Mouse (Mus musculus) cerebellum, adult 11 months (tissue): ENCODE results near the gene Gm44503.

Source experiments
- DNase-seq: peaks from one replicate; pipeline ENCODE4 v3.0.0; 2022

The Gm44503 gene

DNA sequence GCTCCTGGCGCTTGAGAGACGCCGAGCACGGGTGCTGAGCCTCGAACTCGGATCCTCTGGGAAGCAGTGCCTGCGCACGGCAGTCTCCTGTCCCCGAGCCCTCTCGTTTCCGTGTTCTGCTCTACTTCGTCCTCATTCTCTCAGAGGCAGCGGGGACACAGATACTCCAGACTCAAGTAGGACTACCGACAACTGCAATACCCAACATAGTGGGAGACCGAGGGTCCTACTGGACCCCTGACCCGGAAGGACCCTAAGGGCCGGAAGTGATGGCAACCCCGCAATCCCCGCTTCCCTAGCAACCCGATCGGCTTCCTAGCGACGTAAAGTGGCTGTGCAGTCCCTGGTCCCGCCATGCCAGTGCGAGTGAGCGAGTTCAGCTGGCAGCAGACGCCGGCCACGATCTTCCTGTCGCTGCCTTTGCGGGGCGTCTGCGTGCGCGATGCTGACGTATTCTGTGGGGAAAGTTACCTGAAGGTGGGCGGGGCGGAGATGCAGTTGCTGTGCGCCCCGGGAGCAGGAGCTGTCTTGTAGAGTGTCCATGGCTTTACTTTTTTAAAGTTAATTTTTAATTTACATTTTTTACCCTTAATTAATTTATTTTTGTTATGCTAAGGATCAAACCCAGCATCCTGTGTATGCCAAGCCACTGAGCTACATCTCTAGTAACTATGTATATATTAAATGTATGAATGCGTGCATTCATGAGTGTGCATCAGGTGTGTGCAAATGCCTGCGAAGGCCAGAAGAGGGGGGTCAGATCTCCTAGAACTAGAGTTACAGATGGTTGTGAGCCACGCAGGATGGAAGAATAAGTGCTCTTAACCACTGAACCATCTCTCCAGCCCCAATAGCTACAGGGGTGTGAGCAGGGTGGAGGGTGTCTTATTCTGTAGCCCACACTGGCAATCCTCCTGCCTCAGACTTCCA, at the start of gene Gm44503, which contains the start of gene Dyx1c1:
TSS of gene Gm44503 (plus strand) at position 332 of the 930 bp plus-strand sequence.
TSS of gene Dyx1c1 (plus strand) at position 265 of the 930 bp plus-strand sequence.
- DNase-seq, result peak; percentile 52

DNA sequence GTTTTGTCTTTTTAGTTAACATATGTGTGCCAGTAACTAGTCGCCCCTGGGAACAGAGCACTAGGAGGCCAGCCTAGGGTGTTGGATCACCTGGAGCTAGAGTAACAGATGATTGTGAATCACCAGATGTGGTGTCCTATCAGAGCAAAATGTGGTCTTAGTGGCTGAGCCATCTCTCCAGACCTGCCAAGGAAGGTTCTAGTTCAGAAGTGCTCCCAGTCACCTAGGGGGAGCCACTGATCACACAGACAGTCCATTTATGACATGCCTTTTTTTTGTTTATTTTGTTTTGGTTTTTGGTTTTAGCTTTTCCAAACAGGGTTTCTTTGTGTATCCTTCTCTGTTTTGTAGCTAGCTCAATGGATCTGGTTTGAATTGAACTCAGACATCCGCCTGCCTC, 47.3 kb upstream of the Gm44503 start:
- no peak for DNase-seq

DNA sequence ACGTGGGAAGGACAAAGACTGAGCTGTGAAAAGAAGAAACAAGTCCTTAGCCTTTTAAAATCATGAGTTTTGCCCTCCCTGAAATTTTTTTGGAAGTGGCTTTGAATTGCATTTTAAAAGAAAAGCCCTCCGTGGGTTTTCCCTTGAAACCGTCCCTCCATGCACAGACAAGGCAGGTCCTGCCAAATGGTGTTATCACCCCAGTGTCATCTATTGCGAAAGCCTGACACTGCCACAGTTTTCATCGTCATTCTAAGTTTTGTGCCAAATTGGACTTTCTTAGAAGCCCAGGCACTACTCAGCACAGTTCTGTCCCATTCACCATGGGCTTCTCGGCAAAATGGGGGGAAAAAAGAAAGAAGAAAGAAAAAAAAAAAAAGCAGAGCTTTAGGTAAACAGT, 45.1 kb upstream of the Gm44503 start:
- DNase-seq, result no peak

DNA sequence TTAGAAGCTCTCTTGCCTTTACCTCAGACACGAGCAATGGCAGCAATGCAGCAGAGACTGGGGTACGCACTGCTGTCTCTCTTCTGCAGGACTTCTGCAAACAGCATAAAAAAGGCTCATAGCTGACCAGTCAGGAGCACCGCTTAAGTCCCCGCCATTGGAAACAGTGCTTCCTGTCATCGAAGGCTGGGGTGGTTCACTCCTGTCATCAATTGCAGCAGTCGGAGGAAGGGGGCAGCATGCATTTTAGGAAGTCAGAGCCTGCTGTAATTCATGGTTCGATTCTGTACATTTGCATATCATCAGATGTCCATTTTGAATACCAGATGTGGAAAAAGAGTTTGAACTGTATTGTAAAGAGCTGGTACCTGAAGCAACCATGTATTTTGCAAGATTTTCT, 42.9 kb upstream of the Gm44503 start:
- DNase-seq, result no peak

DNA sequence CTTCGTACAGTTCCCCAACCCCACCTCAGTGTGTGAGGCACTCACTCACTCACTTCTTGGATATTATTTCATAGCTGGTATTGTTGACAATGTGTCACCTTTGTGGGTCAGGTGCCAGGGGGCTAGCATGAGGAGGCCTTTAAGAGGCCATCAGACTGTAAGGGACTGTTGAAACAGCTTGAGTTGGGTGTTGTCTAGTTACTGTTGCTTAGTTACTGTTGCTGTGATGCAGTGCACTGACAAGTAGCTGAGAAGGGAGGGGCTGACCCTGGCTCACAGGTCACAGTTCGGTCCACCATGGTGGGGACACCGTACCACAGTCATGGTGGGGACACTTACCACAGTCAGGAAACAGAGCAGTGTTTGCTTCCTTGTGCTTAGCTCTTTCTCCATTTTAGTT, 35.6 kb upstream of the Gm44503 start:
- DNase-seq, result no peak

DNA sequence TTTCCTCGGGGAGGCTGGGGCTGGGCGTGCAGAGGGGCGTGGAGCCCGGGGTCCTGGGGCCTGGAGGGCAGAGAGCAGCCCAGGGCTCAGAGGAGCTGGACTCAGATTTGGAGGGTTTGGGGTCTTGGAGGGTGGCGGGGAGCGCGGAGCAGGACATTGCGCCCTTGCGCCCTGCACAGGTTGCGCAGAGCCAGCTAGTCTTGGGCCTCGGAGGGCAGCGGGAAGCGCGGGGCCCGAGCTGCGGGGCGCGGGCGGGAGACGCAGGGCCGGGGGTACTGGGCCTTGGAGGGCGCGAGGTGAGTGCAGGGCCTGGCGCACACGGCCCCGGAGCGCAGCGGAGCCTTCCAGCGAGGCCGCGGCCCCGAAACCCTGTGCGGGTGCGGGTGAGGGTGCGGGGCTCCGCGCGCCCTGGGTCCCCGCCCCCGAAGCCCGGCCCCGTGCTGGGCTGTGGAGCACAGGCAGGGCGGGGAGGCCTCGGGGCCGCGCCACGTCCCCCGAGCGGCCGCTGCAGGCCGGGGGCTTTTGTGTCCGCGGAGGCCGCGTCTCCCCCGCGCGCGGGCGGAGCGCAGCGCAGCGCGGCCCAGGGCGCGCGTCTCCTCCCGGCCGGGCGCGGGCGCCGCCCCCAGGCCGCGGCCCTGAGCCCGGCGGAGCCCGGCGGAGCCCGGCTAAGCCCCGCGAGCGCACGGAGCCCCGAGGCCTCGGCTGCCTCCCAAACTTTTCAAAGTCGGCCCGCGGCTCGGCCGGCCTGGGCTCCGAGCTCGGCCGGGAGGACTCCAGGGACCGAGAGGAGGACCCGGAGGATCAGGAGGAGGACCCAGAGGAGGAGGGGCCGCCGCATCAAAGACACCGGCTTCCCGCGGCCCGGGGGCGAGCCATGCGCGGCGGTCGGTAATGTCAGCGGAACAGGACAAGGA, 33.4 kb upstream of the Gm44503 start, which contains the start of gene Pygo1:
TSS of gene Pygo1 (plus strand) at position 625 of the 914 bp plus-strand sequence.
- DNase-seq, result peak; percentile 21

DNA sequence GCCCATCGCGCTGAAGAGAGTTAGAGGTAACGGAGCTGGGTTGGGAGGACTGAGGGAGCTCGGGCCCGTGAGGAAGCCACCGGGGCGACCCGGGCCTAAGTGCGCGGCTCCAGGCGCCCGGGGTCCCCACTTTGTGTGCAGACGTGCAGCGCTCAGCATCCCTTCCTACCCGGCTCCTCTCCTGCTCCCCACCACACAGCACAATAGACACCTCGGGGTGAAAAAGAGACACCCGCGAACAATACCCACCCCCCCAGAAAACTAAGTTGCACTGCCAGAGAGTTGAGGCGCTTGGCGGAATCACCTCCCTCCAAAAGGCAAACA, 32.8 kb upstream of the Gm44503 start:
- no peak for DNase-seq

DNA sequence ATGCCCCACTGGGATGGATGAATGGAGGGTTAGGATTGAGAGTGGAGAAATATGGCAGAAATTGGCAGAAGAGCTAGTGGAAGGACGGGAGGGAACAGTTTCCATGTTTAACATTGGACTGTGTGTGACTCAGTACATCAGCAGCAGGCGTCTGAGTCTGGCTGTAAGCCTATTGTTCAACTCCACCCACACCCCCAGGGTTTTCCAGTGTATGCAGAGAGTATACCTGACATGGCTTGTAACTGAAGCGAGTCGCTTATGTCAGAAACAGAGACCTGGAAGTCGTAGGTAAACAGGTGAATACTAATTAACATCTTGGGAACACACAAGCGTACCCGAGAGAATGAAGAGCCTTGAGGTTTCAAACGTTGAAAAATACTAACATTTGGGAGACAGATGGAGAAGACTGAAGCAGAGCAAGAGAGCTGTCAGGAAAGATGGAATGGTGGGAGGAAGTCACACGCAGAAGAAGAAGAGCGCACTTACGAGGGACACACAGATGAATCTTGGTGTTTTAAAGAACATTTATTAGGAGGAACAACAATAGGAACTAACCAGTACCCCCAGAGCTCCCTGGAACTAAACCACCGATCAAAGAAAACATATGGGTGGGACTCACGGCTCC, 27.4 kb upstream of the Gm44503 start:
- DNase-seq, result no peak

DNA sequence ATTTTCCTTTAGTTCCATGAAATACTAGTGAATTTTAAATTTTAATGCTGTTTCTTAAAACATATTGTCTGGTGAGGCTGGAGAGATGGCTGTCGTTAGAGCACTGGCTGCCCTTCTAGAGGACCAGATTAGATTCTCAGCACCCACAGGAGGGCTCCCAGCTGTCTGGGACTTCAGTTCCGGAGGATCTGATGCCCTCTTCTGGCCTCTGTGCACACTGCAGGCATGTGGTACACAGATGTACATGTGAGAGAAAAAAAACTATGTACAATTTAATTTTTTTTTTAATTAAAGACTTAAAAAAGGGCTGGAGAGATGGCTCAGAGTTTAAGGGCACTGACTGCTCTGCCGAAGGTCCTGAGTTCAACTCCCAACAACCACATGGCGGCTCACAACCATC, 23.3 kb upstream of the Gm44503 start:
- DNase-seq, result no peak

DNA sequence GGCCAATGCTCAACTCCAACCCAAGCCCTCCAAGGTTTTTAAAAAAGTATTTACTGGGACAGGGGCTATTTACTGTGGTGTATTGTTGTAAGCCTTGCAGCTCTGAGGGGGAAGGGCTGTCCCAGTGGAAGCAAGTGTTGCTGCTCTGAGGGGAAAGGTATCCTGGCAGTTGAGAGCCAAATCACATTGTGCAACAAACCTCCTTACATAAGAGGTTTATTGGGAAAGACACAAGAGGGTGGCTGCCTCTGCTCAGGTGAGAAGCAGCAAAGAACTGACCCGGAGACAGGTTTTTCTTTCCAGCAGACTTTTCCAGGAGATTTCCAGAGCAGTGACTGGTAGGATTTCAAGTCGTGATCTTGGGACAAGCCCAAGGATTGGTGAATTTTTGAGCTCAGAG, 22.4 kb upstream of the Gm44503 start:
- no peak for DNase-seq

DNA sequence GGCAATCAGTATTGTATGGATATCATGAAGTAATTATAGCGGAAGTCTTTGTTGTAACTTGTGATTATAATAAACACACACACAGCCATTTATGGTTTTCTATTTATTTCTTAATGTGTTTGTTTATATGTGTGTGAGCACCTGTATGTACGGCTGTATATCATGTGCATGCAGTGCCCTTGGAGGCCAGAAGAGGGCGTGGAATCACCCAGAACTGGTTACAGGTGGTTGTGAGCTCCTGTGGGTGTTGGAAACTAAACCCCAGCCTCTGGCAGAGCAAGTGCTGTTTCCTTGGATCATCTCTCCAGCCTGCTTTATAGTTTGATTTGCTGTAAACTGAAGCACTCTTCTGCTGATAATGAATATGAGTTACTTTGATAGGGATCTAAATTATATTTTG, 15.2 kb upstream of the Gm44503 start:
- DNase-seq, result no peak

DNA sequence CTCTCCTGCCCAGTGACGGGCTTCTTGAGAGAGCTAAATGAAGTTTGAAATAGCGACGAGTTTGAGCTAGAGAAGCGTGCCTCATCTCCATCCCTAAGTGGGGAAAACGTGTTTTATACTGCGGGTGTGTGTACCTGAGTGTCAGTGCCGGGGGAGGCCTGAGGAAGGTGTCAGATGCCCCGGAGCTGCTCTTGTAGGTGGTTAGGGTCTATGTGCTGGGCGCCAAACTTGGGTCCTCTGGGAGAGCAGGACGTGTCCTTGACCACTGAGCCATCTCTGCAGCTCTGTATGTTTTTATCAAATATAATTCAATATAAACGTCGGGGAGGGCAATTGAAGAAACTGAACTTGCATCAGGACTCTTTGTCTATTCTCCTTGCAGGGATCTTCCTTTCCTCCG, 14.4 kb upstream of the Gm44503 start:
- no peak for DNase-seq

DNA sequence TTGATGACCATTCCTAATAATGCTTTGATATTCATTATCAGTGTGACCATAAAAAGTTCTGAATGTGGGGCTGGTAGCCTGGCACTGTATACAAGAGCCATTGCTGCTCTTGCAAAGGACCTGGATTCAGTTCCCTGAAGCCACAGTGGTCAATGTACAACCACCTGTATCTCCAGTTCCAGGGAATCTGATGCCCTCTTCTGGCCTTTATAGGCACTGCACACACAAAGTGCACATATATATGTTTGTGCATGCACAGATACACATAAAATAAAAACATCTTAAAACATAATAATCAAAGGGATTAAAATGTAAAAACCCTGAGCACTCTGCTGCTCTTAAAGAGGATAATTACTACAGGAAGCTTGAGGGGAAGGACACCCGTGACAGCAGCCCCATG, 11.6 kb upstream of the Gm44503 start:
- no peak for DNase-seq

DNA sequence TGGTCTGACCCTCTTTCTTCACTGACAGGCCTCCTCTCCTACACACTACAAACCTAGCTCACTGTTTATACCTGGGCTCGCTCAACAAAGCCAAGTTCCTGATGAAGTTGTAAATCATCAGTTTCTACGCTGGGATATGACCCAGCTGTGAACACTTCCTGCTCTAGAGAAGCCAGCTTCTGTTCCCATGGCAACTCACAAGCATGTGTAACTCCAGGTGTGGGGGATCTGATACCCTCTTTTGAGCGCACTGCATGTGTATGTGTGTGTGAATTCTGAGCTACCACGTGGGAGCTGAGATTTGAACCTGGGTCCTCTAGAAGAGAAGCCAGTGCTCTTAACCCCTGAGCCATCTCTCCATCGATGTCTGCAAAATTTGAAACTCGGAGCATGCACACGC, 9.1 kb upstream of the Gm44503 start:
- DNase-seq, result no peak

DNA sequence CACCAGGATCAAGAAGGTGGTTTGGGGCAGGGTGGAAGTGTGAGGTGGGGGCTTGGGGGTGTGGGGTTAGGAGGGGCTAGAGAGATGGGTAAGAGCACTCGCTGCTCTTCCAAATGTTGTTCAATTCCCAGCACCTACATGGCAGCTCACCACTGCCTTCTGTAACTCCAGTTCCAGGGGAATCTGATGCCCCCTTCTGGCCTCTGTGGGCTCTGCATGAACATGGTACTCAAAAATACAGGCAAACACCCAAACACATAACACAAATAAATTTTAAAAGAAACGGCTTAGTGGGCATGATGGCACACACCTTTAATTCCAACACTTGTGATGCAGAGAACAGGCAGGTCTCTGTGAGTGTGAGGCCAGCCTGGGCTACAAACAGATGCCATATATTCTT, 3.9 kb upstream of the Gm44503 start:
- no peak for DNase-seq

DNA sequence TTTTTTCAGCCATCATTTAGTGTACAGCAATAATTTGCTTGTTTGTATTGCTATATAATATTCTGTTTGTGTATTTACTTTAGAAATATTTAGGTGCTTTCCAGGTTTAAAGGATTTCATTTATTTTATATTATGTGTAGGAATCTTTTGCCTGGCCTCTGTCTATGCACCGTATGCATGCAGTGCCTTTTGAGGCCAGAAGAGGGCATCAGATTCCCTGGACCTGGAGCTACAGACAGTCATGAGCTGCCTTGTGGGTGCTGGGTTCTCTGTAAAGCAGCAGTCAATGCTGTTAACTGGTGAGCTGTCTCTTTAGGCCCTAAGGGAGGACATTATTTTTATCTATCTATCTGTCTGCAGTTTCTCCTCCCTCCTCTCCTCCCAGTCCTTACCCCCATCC, 3.1 kb upstream of the Gm44503 start:
- no peak for DNase-seq

DNA sequence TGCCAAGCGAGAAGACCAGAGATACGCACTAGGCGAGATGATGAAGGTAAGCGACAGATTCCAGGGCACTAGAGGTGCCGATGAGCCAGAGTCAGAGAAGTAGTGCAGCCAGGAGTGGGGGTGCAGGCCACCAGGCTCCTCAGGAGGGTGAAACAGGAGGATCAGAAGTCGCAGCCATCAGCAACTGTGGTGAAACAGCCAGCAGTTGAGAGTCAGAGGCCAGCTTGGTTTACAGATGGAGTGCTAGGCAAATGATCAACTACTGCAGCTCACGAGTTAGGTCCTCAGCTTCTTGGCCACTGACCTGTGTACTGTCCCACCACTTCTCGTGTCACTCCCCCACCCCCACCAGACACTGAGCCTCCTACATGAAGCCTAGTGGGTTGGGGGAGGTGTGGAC, 2.7 kb downstream of the Gm44503 start:
- DNase-seq, result no peak

DNA sequence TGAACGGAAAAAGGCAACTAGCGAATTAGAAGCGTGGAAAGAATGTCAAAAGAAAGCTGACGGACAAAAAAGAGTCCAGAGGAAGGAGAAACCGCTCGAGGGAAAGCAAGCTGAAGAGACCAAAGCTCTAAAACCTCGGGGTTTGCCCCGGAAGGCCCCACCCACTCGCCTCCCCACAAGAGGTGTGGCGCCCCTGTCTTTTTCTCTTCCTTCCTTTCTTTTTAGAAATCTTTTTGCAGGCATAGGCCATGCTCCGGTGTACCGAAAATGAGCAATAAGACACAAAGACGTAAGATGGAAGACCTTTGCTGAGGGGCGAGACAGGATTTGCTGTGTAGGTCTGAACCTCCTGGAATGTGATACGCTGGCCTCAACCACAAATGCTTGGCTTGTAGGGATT, 3.3 kb downstream of the Gm44503 start:
- DNase-seq, result no peak

DNA sequence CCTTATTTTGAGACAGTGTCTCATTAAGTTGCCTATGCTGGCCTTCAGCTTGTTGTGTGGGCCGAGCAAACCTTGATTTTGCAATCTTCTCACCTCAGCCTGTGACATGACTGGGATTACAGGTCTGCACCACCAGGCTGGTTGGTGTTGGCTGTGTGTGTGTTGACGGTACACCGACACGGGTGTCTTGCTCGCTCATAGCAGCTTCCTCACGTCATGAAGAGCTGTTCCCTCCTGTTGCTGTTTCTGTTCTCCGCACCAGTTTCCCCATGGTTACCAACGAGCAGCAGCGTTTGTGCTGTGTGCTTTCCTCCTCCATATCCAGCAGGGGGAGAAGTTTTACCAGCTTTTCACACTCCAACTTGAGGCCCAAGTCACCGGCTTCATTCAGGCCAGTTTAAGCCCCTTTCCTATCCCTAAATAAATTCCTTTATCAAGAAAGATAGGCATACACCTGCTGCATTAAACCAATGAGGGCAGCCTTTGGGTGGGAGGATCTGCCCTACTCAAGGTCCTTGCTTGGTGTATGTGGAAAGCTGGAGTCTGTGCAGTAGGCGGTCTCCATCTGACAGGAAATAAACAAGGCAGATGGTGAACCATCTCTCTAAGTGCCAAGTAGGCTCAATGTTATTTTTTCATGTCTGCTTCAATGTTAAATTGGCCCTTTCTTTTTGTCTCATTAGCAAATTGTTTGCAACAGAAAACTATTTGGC, 9.9 kb downstream of the Gm44503 start:
- peak; percentile 45 for DNase-seq

DNA sequence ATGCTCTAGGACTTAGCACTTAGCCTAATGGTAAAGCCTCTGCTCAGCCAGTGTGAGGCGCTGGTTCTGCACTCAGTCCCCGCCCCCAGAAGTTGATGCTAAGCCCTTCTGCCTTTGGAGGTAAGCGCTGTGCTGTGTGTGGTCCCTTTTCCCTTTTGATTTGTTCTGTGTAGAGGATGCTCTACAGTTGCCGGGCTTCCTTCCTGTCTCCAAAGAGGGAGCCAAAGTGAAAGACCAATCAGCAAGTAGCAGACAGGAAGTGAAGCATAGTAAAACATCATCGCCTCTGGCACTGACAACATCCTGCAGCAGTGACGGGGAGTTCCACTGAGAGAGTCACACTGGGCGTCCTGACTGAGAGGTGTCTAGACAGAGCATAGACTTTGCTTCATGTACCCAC, 11.2 kb downstream of the Gm44503 start:
- no peak for DNase-seq

DNA sequence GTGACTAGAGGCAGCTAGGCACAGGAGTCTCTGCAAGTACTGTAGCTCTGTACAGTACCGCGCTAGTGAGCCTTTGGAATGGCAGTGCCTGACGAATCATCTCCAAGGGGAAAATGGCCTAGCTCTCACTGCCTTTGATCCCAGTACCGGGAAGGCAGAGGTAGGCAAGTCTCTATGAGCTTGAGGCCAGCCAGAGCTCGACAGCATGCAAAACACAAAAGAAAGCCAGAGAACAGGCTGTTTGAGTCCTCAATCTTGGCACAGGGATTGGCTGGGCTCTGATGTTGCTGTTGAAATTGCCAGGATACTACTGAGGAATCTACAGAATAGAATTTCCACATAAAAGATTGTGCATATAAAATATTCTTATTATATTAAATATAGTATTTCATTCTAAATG, 13.8 kb downstream of the Gm44503 start:
- no peak for DNase-seq

DNA sequence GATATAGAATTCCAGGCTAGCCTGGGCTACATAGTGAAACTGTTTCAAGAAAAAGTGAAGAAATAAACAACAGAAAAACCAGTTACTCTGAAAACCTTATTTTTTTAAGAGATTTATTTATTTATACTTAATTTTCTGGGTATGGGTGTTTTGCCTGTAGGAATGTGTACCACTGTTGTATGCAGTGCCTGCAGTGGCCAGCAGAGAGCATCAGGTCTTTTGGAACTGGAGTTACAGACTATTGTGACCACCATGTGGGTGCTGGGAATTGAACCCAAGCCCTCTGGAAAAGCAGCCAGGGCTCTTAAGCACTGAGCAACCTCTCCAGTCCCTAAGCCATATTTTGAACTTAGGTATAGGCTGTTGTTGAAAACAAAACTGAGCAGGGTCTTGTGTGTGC, 14.3 kb downstream of the Gm44503 start:
- no peak for DNase-seq

DNA sequence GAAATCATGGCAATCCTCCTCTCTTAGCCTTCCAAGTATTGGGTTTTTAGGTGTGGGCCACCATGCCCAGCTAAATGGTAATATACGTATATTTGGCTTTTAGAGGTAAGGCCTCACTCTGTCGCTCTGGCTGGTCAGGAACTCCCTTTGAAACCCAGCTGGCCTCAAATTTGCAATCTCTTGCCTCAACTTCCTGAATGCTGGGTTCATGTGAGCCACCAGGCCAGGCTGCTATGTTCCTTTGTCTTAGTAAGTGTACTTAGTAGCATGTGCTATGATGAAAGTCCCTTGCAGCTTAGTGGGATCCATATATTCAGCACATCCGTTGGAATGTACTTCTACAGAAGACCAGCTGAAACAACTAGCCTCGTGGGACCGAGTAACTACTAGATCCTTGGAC, 16.1 kb downstream of the Gm44503 start:
- no peak for DNase-seq
